Mouse (Mus musculus) urinary bladder, postnatal 25 days (tissue): ENCODE measurements around the gene Trim41.
"Not testable (repeated sequence)": the region's sequence is repeated elsewhere in the genome, so short reads cannot be mapped to it uniquely, and the experiment has no call there.

ENCODE experiments used
- DNase-seq: peaks from one replicate; pipeline ENCODE4 v3.0.0; 2022; ENCODE audit warnings: low spot score

Gene Trim41

GRCm38 (mm10) chr11:48813782-48814181 is 3.4 kb downstream of the Trim41 start:
- no peak for DNase-seq

GRCm38 (mm10) chr11:48810142-48810541 is 7.0 kb downstream of the Trim41 start:
- no peak for DNase-seq

GRCm38 (mm10) chr11:48809434-48809830 is 7.7 kb downstream of the Trim41 start:
- no peak for DNase-seq

GRCm38 (mm10) chr11:48808737-48809433 is 8.3 kb downstream of the Trim41 start:
- no peak for DNase-seq

GRCm38 (mm10) chr11:48808304-48808646 is 8.9 kb downstream of the Trim41 start:
- DNase-seq: no peak

GRCm38 (mm10) chr11:48807563-48808303 is 9.4 kb downstream of the Trim41 start:
- DNase-seq: no peak

GRCm38 (mm10) chr11:48806856-48807562 is 10.1 kb downstream of the Trim41 start:
- no peak for DNase-seq

- no peak for DNase-seq
Measured at GRCm38 (mm10) chr11:48804922-48805321, 12.2 kb downstream of the Trim41 start.

GRCm38 (mm10) chr11:48803988-48804387 is 13.2 kb downstream of the Trim41 start:
- DNase-seq: no peak

- no peak for DNase-seq
Measured at GRCm38 (mm10) chr11:48801831-48802772, 15.1 kb downstream of the Trim41 start.

GRCm38 (mm10) chr11:48799921-48800701 is 17.0 kb downstream of the Trim41 start, which contains the start of gene Rack1:
Rack1 (plus strand) TSS chr11:48800332.
- DNase-seq: peak; percentile 88

- no peak for DNase-seq
Measured at GRCm38 (mm10) chr11:48798984-48799920, 17.9 kb downstream of the Trim41 start.

- no peak for DNase-seq
Measured at GRCm38 (mm10) chr11:48798308-48798707, 18.8 kb downstream of the Trim41 start.

GRCm38 (mm10) chr11:48797287-48797686 is 19.9 kb downstream of the Trim41 start:
- no peak for DNase-seq

- DNase-seq: no peak
Measured at GRCm38 (mm10) chr11:48796290-48796689, 20.9 kb downstream of the Trim41 start.

- no peak for DNase-seq
Measured at GRCm38 (mm10) chr11:48795221-48795620, 21.9 kb downstream of the Trim41 start.

GRCm38 (mm10) chr11:48793184-48793583 is 24.0 kb downstream of the Trim41 start:
- DNase-seq: no peak

- not testable (repeated sequence) for DNase-seq
Measured at GRCm38 (mm10) chr11:48791894-48792293, 25.3 kb downstream of the Trim41 start.

GRCm38 (mm10) chr11:48790946-48791345 is 26.2 kb downstream of the Trim41 start:
- no peak for DNase-seq
